Mouse (Mus musculus) forebrain, embryonic 12.5 days (tissue): Measurements from ENCODE around the gene Armc2. TPM values are rescaled to one million over a fixed set of nuclear protein-coding genes. Genes with fewer than 3 reads are reported as not detected.

Experiments
- ATAC-seq: fragments of 200-750 bp; cut with Nextera tagmentation; 2 replicates; pipeline ENCODE4 v1.8.0; 2017; ENCODE audit warnings: moderate TSS enrichment; ENCODE audit not compliant: low FRiP score
- H3K27ac ChIP-seq: fragments of 300-500 bp; sonication (generic); 2 replicates; pipeline ENCODE4 v1.5.1; 2016; ENCODE audit warnings: mild to moderate bottlenecking
- H3K27me3 ChIP-seq: fragments of 300-500 bp; sonication (generic); 2 replicates; pipeline ENCODE4 v1.6.1; 2016; ENCODE audit warnings: mild to moderate bottlenecking
- H3K36me3 ChIP-seq: fragments of 300-500 bp; sonication (generic); replicated peaks from 2 replicates; pipeline ENCODE4 v1.6.1; 2016; ENCODE audit warnings: mild to moderate bottlenecking
- H3K4me1 ChIP-seq: fragments of 300-500 bp; sonication (generic); 2 replicates; pipeline ENCODE4 v1.6.1; 2016
- H3K4me2 ChIP-seq: fragments of 300-500 bp; sonication (generic); 2 replicates; pipeline ENCODE4 v1.6.1; 2016; ENCODE audit warnings: mild to moderate bottlenecking, moderate library complexity
- H3K4me3 ChIP-seq: fragments of 300-500 bp; sonication (generic); replicated peaks from 2 replicates; pipeline ENCODE4 v1.5.1; 2016; ENCODE audit warnings: mild to moderate bottlenecking
- H3K9ac ChIP-seq: fragments of 300-500 bp; sonication (generic); 2 replicates; pipeline ENCODE4 v1.6.1; 2016; ENCODE audit warnings: mild to moderate bottlenecking
- H3K9me3 ChIP-seq: fragments of 300-500 bp; sonication (generic); 2 replicates; pipeline ENCODE4 v1.6.1; 2016
- WGBS: fragments of 180-500 bp; shearing (Covaris S2); methylation state at CpG from one replicate; pipeline ENCODE4 v1.1.7; 2016; 5-methylcytosine and 5-hydroxymethylcytosine counted together
- polyA plus RNA-seq: library from polyadenylated mRNA; unstranded; fragments of >200 nt; fragmentation: Nextera tagmentation; extraction: Ambion mirVana; gene quantifications from 2 replicates; pipeline ENCODE4 v1.2.1, GENCODE M21; 2016

Armc2 gene
- polyA plus RNA-seq, 1 experiment from 2014 or later: 4.6 TPM

DNA sequence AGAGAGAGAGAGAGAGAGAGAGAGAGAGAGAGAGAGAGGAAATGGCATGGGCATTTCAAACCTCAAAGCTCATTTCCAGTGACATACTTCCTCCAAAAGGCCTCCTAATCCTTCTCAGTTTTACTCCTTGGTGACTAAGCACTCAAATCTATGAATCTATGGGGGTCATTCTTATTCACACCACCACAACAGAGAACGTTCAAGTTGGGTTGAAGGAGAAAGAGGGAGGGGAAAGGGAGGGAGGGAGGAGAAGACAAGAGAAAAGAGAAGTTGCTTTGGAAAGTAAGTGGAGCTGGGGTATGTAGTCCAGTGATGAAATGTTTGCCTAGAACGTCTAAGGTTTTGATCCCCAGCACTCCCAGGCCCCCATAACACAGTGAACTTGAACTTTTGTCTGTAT, 148.1 kb downstream of the Armc2 start:
- H3K27me3 ChIP-seq: no peaks in the 10 kb centered on the region
- H3K4me3 ChIP-seq: no peak overlapping the region
- no peaks in the 10 kb centered on the region for H3K9me3 ChIP-seq
- no peak for ATAC-seq
- WGBS: 61% methylated on average over 2 of the region's 2 CpGs
- no peaks in the 10 kb centered on the region for H3K36me3 ChIP-seq
- no peak overlapping the region for H3K4me2 ChIP-seq
- peaks cover 8% of the 10 kb centered on the region; the same call in 1 of the 2 replicates for H3K4me1 ChIP-seq
- no peak overlapping the region for H3K9ac ChIP-seq
- H3K27ac ChIP-seq: no peak overlapping the region

DNA sequence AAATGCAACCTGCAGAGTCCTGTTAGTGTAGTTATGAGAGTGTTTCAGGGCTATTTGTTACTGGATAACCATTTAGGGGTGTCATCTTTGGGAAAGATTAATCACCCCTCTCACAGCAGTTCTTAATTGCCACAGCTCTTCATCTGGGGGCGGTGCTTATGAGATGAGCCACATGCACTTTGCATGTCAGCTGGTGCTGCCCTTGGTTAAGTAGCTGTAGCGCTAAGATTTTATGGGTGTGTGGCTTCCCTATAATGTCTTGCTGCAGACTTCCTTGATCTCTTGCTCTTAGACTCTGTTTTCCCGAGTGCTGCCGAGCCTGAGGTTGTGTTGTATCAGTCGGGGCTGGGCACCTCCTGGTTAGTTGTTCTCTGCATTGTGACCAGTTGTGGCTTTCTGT, 150.3 kb downstream of the Armc2 start:
- Histone ChIP-seq H3K27ac (no peak overlapping the region), H3K9me3 (no peaks in the 10 kb centered on the region), H3K4me3 (no peak overlapping the region), H3K27me3 (no peaks in the 10 kb centered on the region), H3K4me1 (peaks cover 8% of the 10 kb centered on the region; the same call in 1 of the 2 replicates), H3K36me3 (no peaks in the 10 kb centered on the region), H3K4me2 (no peak overlapping the region), H3K9ac (no peak overlapping the region)
- WGBS: 81% methylated on average over 5 of the region's 5 CpGs
- ATAC-seq: no peak

- ATAC-seq: no peak
- H3K9ac ChIP-seq: no peak overlapping the region
- H3K4me1 ChIP-seq: peaks cover 8% of the 10 kb centered on the region; the same call in 1 of the 2 replicates
- H3K27me3 ChIP-seq: no peaks in the 10 kb centered on the region
- no peak overlapping the region for H3K4me2 ChIP-seq
- no peak overlapping the region for H3K4me3 ChIP-seq
- no peaks in the 10 kb centered on the region for H3K36me3 ChIP-seq
- no peaks in the 10 kb centered on the region for H3K9me3 ChIP-seq
- H3K27ac ChIP-seq: 0 out of 2 replicates have a peak overlapping the region, but pooled peaks have one; percentile 36
These were observed 151.4 kb downstream of the Armc2 start for GRCm38 (mm10) chr10:41866838-41867154.

- Histone ChIP-seq H3K27ac (0 out of 2 replicates have a peak overlapping the region, but pooled peaks have one; percentile 36), H3K9me3 (no peaks in the 10 kb centered on the region), H3K4me3 (no peak overlapping the region), H3K4me1 (peaks cover 8% of the 10 kb centered on the region; the same call in 1 of the 2 replicates), H3K27me3 (no peaks in the 10 kb centered on the region), H3K36me3 (no peaks in the 10 kb centered on the region), H3K9ac (no peak overlapping the region), H3K4me2 (no peak overlapping the region)
- 77% methylated on average over 3 of the region's 3 CpGs for WGBS
- ATAC-seq: no peak
These were observed 152.0 kb downstream of the Armc2 start for GRCm38 (mm10) chr10:41866069-41866837.

Other genes with a start within 250 kb of the Armc2 start
- gene Cep57l1, start 208.6 kb downstream of the Armc2 start, polyA plus RNA-seq: 21.9 and 26.0 TPM in 2 replicates
- 29.0 and 34.0 TPM in 2 replicates for gene Sesn1, start 208.5 kb downstream of the Armc2 start, polyA plus RNA-seq